Mouse (Mus musculus): ENCODE measurements at regions not wholly inside any gene's neighbourhood (a gene's known extent, or its start where the extent isn't known, plus 50 kb on each side); places are given as distances from the start of the nearest gene placed in this dataset.
"Not testable (repeated sequence)": the region's sequence is repeated elsewhere in the genome, so short reads cannot be mapped to it uniquely, and the experiment has no call there.

GRCm38 (mm10) chr10:118052042-118052441 lies 89.6 kb upstream of the Mdm1 start:
- DNase-seq, result no peak

- no peak for DNase-seq
These were observed 89.1 kb upstream of the Mdm1 start for GRCm38 (mm10) chr10:118052477-118052876.

GRCm38 (mm10) chr10:118053037-118053436 lies 88.6 kb upstream of the Mdm1 start:
- DNase-seq, result no peak

GRCm38 (mm10) chr10:118056789-118057271 lies 84.8 kb upstream of the Mdm1 start:
- DNase-seq, result no peak

DNA sequence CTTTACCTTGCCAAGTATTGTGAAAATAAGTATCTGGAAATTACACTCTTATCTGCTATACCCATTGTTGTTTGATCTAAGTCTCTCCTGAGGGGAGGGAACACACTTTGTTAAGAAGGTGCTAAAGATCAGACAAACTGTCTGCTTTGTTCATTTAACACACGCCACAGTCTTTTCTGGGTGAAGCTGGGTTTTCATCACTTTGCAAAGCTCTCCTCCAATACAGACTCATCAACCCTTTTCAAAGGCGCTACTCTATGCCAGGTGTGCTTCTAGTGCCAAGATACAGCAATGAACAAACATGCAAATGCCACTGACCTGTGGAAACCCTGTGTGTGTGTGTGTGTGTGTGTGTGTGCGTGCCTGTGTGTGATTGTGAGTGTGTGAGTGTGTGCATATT lies 84.1 kb upstream of the Mdm1 start:
- no peak for DNase-seq

GRCm38 (mm10) chr10:118064816-118065216 lies 76.8 kb upstream of the Mdm1 start:
- DNase-seq, result no peak

GRCm38 (mm10) chr10:118076341-118076740 lies 65.3 kb upstream of the Mdm1 start:
- not testable (repeated sequence) for DNase-seq

- no peak for DNase-seq
These were observed 59.9 kb upstream of the Mdm1 start for GRCm38 (mm10) chr10:118081636-118082166.

- DNase-seq, result no peak
These were observed 58.4 kb upstream of the Mdm1 start for GRCm38 (mm10) chr10:118083035-118083720.

- DNase-seq, result no peak
These were observed 57.9 kb upstream of the Mdm1 start for GRCm38 (mm10) chr10:118083721-118084075.

- no peak for DNase-seq
These were observed 56.3 kb upstream of the Mdm1 start for GRCm38 (mm10) chr10:118085046-118085983.

DNA sequence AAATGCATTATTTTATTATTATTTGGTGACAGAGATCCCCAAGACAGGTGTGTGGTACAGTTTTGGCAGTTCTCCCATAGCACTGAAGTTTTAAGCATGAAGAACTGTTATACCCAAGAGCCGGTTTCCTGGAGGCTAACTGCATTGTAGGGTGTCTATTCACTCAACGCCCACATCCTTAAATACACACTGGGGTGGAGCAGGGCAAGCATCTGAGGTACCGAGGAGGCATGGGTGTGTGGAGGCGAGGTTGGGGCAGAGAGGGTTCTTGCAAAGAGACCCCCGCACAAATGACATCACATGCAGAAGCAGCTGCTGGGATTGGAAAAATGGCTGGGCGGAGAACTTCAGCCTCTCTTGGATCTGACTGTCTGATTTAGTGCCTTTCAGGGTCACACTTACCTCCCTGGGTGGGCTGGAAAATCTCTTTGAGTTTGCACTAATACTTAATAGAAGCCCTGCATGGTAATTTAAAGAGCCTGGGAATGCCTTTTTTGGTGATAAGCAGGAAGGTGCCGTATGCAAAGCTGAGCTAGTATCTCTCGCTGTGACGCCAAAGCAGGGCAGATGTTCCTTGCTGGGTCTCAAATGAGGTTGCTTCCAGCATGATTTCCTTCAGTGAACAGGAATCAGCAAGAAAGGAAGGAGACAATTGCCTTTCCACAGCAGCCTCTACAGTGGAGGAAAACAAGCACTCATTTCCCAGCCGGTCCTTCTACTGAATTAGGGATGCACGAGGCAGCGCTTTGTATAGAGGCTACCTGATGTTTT lies 53.9 kb upstream of the Mdm1 start:
- DNase-seq, result no peak

DNA sequence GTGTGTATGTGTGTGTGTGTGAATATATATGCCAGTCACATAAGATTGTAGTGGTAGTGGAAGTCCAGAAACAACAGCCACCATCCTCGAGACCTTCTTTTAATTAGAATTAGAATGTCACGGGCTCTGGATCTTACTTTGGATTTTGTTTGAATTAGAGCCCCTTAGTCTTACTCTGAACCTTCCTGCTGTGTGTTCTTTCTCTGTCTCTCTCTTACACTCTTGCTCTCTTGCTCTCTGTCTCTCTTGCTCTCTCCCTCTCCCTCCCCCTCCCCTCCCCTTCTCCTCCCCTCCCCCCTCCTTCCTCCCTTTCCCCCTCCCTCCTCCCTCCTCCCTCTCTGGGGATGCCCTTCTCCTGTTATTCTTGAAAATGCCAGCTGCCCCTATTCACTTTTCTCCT lies 53.1 kb upstream of the Mdm1 start:
- no peak for DNase-seq

DNA sequence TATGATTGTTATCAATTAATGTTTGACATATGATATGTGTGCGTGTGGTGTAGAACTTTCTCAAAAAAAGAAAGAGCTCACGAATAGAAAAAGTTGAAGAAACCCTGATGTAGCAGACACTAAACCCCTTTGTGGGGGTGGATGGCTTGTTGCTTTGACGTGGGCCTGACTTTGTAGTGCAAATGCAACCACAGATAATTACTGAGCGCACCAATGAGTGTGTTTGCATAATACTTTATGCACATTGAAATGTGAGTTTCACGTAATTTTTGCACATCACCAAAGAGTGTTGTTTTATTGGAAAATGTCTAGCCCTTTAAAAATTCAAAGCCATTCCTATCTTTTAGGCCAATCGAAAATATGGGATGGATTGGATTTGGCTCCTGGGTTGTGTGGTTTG lies 51.7 kb upstream of the Mdm1 start:
- DNase-seq, result no peak

DNA sequence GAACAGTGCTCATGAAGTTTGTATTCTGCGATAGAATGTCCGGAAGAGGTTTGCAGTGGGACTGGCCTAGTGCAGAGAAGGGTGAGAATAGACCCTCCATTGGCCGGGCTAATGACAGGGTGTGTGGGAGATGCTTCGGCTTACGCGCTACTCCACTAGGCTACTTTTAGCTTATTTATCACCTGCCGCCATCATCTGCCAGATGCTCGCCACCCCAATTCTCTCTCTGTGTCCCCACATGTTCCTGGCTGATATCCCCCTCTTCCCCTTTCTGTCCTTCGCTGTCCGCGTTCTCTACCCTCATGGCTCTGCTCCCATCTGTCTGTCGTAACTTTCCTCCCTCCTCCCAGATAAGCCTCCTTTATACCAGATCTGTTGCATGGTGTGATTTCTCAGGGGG lies 50.1 kb upstream of the Mdm1 start:
- no peak for DNase-seq
